In genomic region chr1:179975645-179976275, GRCm38 (mm10) we compare ENCODE assay signal across 16 mouse cellular contexts. TPM values are rescaled to one million over a fixed set of nuclear protein-coding genes. Genes with fewer than 3 reads are reported as not detected.
A peak's percentile ranks its signal among the peaks of the same experiment; 100 is the strongest.
DNase-seq lines count a peak whose midpoint lies in the region; ATAC-seq and TF ChIP-seq lines count a peak whose summit lies in the region.
"Had no signal": no experiment of that assay in that cellular context is flagged by ENCODE, and none has a peak within 500 bp of the region (broad histone marks: within the 10 kb centered on the region; RNA-seq: fewer than 3 reads in every experiment).

No protein-coding gene starts in this region.

- peak overlapping the region; percentile 58 for H3K4me2 ChIP-seq in liver, embryonic 11.5 days
- H3K4me2 ChIP-seq: embryonic facial prominence, embryonic 12.5 days; kidney, embryonic 15.5 days had no signal

- H3K9me3 ChIP-seq in liver, embryonic 11.5 days (ENCODE audit: control insufficient read depth, low read length): no peaks in the 10 kb centered on the region
- H3K9me3 ChIP-seq: embryonic facial prominence, embryonic 12.5 days; kidney, embryonic 15.5 days had no signal

- no peaks in the 10 kb centered on the region for H3K27me3 ChIP-seq in liver, embryonic 11.5 days (replicated peaks; ENCODE audit: control insufficient read depth, insufficient read depth, low read length)
- H3K27me3 ChIP-seq: embryonic facial prominence, embryonic 12.5 days; kidney, embryonic 15.5 days had no signal

- no peak for DNase-seq in layer of hippocampus, adult 2 months (ENCODE audit: low spot score in 2 of 2)
- no peak for DNase-seq in layer of hippocampus, adult 9-10 months (ENCODE audit: low spot score)
- DNase-seq in liver, embryonic 11.5 days (ENCODE audit: low spot score): no peak
- no peak for DNase-seq in heart, adult 11 months
- no peak for DNase-seq in layer of hippocampus, postnatal 36 days
- DNase-seq: adrenal gland, postnatal 10 days; lung, adult 18-20 months; lung, postnatal 4 days; midbrain, embryonic 14.5 days; right cerebral cortex, postnatal 25 days; thymus, adult 18-20 months had no signal

- ATAC-seq in common myeloid progenitor, adult 5-6 weeks (replicated peaks; ENCODE audit: low read depth, poor library complexity, severe bottlenecking): 0 out of 2 replicates have a peak, but pooled peaks have one; percentile 42
- ATAC-seq in liver, embryonic 11.5 days (replicated peaks; ENCODE audit: low FRiP score): peak; percentile 95
- ATAC-seq in megakaryocyte-erythroid progenitor cell, adult 5-6 weeks (replicated peaks; ENCODE audit: low FRiP score, low TSS enrichment, poor library complexity, severe bottlenecking): peak; percentile 82
- ATAC-seq: inflammation-experienced regulatory T-cells, adult 6 months had no signal

- no peak overlapping the region for H3K4me3 ChIP-seq in layer of hippocampus, adult 2 months
- peak overlapping the region; percentile 32 for H3K4me3 ChIP-seq in liver, embryonic 11.5 days (ENCODE audit: low read depth, low read length)
- H3K4me3 ChIP-seq: embryonic facial prominence, embryonic 12.5 days; kidney, embryonic 15.5 days had no signal

- H3K36me3 ChIP-seq in liver, embryonic 11.5 days (ENCODE audit: control insufficient read depth, insufficient read depth, low read length): no peaks in the 10 kb centered on the region
- H3K36me3 ChIP-seq: embryonic facial prominence, embryonic 12.5 days; kidney, embryonic 15.5 days had no signal

- H3K27ac ChIP-seq in layer of hippocampus, adult 2 months: peak overlapping the region; percentile 21
- H3K27ac ChIP-seq in liver, embryonic 11.5 days (ENCODE audit: low read depth, low read length): peak overlapping the region; percentile 78
- H3K27ac ChIP-seq: embryonic facial prominence, embryonic 12.5 days; kidney, embryonic 15.5 days had no signal

- H3K4me1 ChIP-seq in liver, embryonic 11.5 days (replicated peaks; ENCODE audit: control insufficient read depth, insufficient read depth, low read length): peaks cover 31% of the 10 kb centered on the region

- WGBS in liver, embryonic 11.5 days: 34% methylated on average over 5 of the region's 5 CpGs

- TF ChIP-seq CTCF in layer of hippocampus, adult 2 months (conservative IDR thresholded peaks at IDR 0.05): no peak

- H3K9ac ChIP-seq in liver, embryonic 11.5 days (ENCODE audit: low read depth, low read length): 0 out of 2 replicates have a peak overlapping the region, but pooled peaks have one; percentile 55
- H3K9ac ChIP-seq: embryonic facial prominence, embryonic 12.5 days; kidney, embryonic 15.5 days had no signal

RNA-seq across cellular contexts. Expression of gene Cdc42bpa, which starts 15.5 kb away (rescaled TPM):
- 100 to 1,000 TPM; 229 to 247 TPM for total RNA-seq in layer of hippocampus, adult 2 months (2021)
- total RNA-seq in common myeloid progenitor, adult 5-6 weeks (2017): 22.6 and 31.5 TPM in 2 replicates
- polyA plus RNA-seq in liver, embryonic 11.5 days (2014; fragmentation: Nextera tagmentation; extraction: Ambion mirVana): 11.2 and 13.1 TPM in 2 replicates
- total RNA-seq in megakaryocyte-erythroid progenitor cell, adult 5-6 weeks (2014; fragmentation: Nextera tagmentation): 34.5 and 34.6 TPM in 2 replicates
- 25.1 and 29.7 TPM in 2 replicates for total RNA-seq in megakaryocyte-erythroid progenitor cell, adult 5-6 weeks (2017)
- total RNA-seq in layer of hippocampus, postnatal 36 days (2021): 100 to 1,000 TPM; 239 to 246 TPM

Comparison
In these comparisons a context has a peak if more than half of its experiments do, and no peak if none do; other contexts are left out.
1. ATAC-seq: peak in every context shown above with its lines; median percentile 95 in liver, embryonic 11.5 days; 82 in megakaryocyte-erythroid progenitor cell, adult 5-6 weeks; 42 in common myeloid progenitor, adult 5-6 weeks.